Mouse (Mus musculus): ENCODE results near the gene Aldh3b1.

Aldh3b1 gene

DNA sequence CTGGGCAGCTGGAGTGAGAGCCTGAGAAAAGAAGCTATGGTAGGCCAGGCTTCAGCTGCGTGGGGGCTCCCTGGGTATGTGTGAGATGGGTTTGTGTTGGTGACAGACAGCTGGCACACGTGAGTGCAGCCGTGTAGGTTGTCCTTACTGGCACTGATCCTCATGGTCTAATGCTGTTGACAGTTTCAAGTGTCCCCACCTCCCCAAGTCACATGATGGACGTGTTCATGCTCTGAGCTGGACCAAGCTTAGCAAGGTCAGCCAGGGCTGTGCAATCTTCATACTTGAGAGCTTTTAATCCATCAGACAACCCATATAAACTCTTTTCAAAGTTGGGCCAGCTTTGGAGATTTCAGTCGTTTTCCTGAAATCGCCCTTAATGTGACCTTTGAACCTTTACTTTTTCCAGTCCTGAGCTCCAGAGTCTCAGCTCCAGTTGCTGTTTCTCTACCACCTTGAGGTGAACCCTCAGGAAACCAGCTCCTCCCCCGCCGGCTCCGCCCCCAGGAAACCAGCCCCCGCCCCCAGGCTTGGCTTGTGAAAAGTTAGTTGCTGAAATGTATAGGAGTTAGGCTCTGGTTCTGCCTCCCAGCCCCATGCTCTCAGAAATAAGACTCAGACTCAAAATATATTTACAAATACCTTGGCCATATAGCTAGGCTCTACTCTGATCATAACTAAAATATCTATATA is 16.4 kb upstream of the Aldh3b1 start:
- no peak for DNase-seq (ENCODE audit: low read depth, low spot score)

DNA sequence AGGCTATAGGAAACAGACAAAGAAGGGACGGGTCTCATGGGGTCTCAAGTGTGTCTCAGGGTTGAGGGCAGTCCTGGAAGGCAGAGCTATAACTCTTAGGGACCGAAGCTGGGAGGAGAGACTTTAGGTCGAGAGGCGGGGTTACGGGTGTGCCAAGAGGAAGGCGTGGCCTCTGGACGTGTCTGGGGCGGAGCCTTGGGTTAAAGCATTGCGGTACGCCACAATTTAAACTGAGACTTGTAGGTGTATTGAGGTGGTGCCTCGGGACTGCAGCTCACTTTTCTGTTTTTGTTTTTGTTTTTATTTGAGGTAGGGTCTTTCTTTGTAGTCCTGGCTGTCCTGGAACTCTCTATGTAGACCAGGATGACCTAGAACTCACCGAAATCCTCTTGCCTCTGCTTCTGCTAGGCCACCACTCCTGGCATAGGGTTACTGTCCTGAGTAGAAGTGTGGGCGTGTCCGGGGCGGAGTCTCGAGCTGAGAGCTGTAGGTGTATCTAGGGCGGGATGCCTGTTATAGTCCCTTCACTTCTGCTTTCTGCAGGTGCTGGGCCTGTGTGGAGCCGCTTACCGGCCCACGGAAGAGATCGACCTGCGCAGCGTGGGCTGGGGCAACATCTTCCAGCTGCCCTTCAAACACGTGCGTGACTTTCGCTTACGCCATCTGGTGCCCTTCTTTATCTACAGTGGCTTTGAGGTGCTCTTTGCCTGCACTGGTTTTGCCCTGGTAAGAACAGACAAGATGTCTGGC is 13.6 kb upstream of the Aldh3b1 start:
- DNase-seq (ENCODE audit: low read depth, low spot score): no peak

GRCm38 (mm10) chr19:3942315-3942714 is 12.7 kb upstream of the Aldh3b1 start:
- DNase-seq (ENCODE audit: low read depth, low spot score): no peak

- no peak for DNase-seq (ENCODE audit: low read depth, low spot score)
These were observed 6.6 kb upstream of the Aldh3b1 start for GRCm38 (mm10) chr19:3935896-3936850.

DNA sequence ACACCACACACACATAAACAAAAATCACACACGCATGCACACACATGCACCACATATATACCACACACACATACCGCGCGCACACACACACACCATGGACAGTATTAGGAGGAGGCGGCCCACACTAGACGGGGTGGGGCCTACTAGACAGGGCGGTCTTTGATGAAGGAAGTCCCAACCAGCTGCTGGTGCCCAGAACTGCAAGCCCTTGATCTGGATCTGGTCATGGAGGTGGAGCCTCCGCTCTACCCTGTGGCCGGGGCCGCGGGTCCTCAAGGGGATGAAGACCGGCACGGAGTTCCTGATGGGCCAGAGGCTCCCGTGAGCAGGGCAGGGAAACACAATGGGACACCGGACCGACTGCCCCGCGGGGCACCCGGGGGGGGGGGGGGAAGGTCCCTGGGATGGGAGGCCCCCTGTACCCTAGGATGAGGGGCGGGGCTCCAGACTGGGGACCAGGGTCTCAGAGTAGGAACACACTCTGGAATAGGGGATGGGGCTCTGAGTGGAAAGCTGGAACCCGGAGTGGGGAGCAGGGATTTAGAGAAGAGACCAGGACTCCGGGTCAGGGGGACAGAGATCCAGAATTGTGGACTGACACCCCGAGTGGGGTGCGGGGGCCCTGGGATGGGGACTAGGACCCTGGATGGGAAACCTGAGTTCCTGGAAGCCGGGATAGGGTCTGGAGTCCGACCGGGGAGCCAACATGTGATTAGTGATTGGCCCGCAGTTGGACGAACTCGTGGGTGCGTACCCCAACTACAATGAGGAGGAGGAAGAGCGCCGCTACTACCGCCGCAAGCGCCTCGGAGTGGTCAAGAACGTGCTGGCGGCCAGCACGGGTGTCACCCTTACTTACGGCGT is 5.7 kb upstream of the Aldh3b1 start, which contains the start of gene Unc93b1:
Gene Unc93b1, plus strand, starts transcription at position 155 of the 864 bp plus-strand sequence.
- no peak for DNase-seq (ENCODE audit: low read depth, low spot score)

DNA sequence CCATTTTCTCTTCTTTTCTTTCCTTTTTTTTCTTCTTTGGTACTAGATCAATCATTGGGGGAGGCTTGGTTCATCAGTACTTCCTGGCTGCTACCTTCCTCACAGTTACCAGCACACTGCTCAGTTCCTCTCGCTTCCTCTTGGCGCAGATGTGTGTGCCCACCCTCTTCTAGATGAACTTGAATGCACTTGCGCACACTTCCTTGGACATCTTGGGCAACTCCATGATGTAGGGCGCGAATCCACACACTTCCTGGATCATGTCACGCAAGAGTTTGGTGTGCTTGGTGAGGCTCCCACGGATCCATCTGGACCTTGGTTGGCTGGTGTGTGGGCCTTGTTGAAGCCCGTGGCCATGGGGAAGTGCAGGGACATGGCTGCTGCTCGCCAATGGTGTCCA is 2.1 kb upstream of the Aldh3b1 start:
- DNase-seq (ENCODE audit: low read depth, low spot score): no peak

DNA sequence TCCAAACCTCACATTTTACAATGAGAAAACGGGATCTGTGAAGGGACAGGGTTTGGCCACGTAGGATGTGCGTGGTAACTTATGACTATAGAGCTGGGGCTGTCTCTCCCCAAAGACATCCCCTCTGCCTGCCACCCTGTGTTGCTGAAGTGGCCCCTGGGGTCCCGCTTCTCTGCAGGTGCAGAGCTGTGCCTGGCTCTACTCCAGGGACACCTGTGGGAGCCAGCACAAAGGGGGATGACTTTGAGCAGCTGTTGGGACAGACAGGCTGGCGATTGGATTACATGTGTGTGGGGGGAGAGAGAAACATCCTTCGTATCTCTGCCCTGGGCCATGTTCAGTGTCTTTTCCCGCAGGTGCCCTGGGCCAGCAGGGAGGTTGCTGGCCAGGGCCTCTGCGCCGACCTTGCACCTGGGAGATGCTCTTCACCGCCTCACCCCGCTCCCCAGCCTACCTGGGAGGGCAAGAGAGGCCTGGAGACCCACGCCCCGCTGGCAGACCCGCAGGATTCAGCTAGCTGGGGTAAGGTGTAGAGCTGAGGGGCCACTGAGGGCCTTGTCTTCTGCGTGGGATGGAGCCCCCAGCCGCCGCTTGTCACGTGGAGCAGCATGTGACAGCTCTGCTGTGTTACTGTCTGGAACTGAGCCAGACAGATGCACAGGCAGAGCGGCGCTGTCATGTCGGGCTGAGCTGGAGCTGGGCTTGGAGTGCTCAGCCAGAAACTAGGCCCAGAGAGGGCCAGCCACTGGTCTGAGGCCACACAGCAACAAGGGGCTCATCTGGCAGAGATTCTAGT is 852 bp upstream of the Aldh3b1 start:
- DNase-seq (ENCODE audit: low read depth, low spot score): no peak

- DNase-seq (ENCODE audit: low read depth, low spot score): no peak
These were observed 829 bp downstream of the Aldh3b1 start for GRCm38 (mm10) chr19:3928779-3929178.

GRCm38 (mm10) chr19:3927989-3928388 is 1.6 kb downstream of the Aldh3b1 start:
- DNase-seq (ENCODE audit: low read depth, low spot score): no peak

DNA sequence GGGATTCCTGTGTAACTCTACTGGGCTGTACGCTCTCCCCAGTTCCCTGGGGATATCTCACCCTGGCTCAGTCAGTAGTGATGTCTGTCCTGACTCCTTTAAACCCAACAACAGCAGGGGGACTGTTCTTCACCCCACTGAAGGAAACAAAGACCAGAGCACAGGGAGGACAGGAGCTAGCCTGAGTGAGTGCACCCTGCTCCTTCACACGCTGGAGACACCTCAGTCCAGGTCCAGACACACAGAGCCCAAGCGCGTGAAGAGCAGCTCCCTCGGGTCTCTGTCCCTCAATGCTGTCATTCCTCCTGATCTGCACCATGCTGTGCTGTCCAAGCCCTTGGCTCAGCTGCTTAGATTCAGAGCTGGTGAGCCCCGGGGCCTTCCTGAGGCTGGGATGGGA is 2.9 kb downstream of the Aldh3b1 start:
- DNase-seq (ENCODE audit: low read depth, low spot score): no peak

DNA sequence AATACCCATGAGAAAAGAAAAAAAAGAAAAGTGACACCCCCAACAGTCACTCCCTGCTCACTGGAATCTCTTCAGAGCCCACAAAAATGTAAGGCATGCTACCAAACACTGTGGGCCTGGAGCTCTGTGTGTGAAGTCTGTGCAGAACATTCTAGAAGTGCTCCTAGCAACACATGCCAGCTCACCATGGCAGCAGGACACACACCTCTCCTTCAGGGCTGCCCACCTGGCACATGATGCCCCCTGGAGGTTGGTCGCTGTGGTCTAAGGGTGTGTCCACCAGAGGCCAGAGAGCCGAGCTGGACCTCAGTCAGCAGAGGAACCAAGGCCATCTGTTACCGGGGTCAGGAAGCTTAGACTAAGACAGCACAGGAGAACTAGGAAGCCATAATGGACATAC is 3.3 kb downstream of the Aldh3b1 start:
- no peak for DNase-seq (ENCODE audit: low read depth, low spot score)

DNA sequence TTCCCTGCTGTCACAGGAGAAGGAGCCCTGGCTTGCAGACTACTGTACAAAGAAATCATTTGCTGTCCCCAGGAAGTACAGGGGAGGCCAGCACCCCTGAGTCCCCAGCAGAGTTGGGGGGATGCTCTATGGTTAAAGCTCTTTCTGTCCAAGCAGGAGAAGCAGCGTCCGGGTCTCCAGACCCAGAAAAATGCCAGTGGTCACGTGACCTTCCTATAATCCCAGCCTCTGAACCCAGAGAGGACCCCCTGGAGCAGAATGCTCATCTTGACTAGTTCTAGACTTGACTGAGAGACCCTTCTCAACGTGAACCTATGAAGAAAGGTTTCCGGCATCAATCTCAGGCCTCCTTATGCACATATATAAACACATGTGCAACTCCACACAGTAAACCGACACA is 3.7 kb downstream of the Aldh3b1 start:
- DNase-seq (ENCODE audit: low read depth, low spot score): no peak

DNA sequence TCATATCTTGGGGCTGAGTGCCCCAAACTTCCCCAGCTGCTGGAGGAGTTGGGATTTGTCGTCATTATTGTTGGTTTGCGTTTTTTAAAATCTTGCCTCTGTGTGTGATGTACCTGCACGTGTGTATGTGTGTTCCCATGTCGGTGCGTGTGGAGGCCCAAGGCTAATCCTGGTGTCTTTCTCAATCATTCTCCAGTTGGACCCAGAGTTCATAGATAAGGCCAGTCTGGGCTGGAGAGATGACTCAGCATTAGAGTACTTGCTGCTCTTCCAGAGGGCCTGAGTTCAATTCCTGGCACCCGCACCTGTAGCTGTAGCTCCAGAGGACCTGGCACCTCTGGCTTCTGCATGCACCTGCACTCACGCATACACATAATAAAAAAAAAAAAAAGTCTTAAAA is 4.7 kb downstream of the Aldh3b1 start:
- DNase-seq (ENCODE audit: low read depth, low spot score): no peak

DNA sequence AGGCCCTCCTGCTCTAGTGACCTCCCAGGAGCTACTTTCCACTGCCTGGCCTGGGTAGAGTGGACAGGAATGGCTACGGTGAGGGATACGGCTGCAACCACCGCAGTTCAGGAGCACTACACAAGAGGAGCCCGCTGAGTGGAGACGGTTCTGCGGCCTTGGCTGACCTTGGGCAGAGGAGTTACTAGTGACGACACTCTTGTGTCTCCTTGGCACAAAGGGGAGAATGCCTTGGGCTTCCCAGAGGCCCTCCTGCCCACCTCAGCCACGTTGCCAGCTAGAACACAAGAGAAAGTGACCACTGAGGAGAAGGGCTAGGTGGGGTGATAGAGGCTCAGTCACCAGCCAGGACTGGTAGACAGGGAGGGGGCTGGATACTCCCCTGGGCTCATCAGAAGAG is 5.4 kb downstream of the Aldh3b1 start:
- DNase-seq (ENCODE audit: low read depth, low spot score): no peak

- DNase-seq (ENCODE audit: low read depth, low spot score): no peak
These were observed 6.0 kb downstream of the Aldh3b1 start for GRCm38 (mm10) chr19:3923586-3923985.

DNA sequence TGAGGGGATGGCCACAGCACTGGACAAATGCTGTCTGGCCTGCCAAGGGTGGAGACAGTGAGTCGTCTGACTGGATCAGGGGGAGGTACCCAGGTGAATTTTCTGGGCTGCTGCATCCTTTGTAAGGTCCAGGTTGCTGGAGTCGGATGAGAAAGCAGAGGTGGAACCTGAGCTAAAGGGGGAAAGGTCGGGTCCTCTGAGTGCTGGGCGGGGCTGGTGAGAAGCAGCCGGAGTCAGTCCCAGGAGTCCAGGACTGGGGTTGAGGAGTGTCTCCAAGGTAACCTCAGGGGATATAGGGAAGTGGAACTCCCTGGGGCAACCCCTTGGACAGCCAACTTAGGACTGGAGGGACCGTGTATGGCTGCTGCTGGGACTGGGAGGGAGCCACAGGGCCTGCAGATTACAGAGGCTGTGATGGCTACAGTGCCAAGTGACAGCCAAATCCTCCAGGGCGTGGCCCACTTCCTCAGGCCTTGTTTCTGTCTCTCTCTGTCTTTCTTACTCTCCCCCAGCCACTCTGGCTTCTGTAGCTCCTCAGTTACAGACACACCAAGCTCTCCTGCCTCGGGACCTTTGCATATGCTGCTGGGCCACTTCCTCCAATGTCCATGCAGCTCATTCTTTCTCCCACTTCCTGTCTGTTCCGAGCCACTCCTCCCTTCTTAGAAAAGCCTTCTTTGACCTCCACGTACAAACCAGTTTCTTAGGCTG is 6.8 kb downstream of the Aldh3b1 start:
- no peak for DNase-seq (ENCODE audit: low read depth, low spot score)

- DNase-seq (ENCODE audit: low read depth, low spot score): no peak
These were observed 9.7 kb downstream of the Aldh3b1 start for GRCm38 (mm10) chr19:3919928-3920327.

GRCm38 (mm10) chr19:3916727-3917126 is 12.9 kb downstream of the Aldh3b1 start:
- no peak for DNase-seq (ENCODE audit: low read depth, low spot score)

DNA sequence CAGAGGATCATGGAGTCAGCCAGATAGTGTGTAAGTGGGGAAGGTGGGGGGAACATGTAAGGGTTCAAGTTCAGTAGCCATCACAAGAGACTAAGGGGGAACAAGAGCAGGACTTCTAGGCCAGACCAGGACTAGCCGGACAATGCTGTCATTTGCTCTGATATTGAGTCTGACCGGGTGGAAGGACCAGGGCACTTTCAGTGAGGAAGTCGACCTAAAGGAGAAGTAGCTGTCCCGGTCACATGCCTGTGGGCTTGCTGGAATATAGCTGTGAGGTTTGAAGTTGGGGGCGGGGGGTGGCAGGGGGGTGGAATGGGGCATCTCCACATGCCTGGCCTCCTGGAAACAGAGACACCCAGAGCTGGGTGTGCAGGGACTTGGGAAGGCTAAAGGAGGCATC is 15.1 kb downstream of the Aldh3b1 start:
- no peak for DNase-seq (ENCODE audit: low read depth, low spot score)

DNA sequence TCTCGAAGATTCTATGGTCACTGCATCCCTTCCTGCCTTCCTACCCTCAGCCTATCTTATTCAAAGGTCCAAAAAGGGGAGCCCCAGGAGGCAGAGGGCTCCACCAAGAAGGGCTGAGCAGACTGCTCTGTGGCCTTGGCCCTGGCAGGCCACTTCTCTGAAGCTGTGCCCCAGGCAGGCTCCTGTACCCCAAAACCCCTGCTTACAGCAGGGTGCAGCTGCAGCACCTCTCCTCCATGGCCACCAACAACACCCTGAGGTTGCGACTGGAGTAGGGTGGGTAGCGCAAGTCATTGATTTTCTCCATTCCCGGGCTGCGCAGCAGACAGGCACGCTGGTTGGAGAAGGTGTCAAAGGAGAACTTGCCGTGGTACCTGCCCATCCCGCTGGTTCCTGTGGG is 15.9 kb downstream of the Aldh3b1 start:
- no peak for DNase-seq (ENCODE audit: low read depth, low spot score)

All from retina, adult 2 months (tissue).